Mouse (Mus musculus) heart, adult 2 months (tissue): ENCODE results near the gene Cd27. TPM values are rescaled to one million over a fixed set of nuclear protein-coding genes. Genes with fewer than 3 reads are reported as not detected.

Experiments
- DNase-seq, 2 experiments: peaks; one replicate each; pipeline ENCODE4 v3.0.0; 2021
- H3K27ac ChIP-seq: fragments of 200-600 bp; 2 replicates; pipeline ENCODE4 v1.8.1; 2022
- H3K27me3 ChIP-seq: fragments of 200-500 bp; 2 replicates; pipeline ENCODE4 v1.6.1; 2012; ENCODE audit warnings: mild to moderate bottlenecking, low read length, inconsistent platforms, mixed read lengths; ENCODE audit not compliant: control insufficient read depth, insufficient read depth
- H3K36me3 ChIP-seq: fragments of 200-500 bp; 2 replicates; pipeline ENCODE4 v1.6.1; 2012; ENCODE audit warnings: low read length, inconsistent platforms; ENCODE audit not compliant: control insufficient read depth, insufficient read depth
- H3K4me1 ChIP-seq: fragments of 200-500 bp; 2 replicates; pipeline ENCODE4 v1.6.1; 2011; ENCODE audit warnings: low read length; ENCODE audit not compliant: control insufficient read depth, insufficient read depth
- H3K4me3 ChIP-seq: fragments of 200-600 bp; 2 replicates; pipeline ENCODE4 v1.8.1; 2022
- H3K79me2 ChIP-seq: fragments of 200-500 bp; replicated peaks from 2 replicates; pipeline ENCODE4 v1.6.1; 2012; ENCODE audit warnings: mild to moderate bottlenecking, inconsistent platforms, low read length, moderate library complexity, mixed read lengths; ENCODE audit not compliant: control insufficient read depth, insufficient read depth
- H3K9ac ChIP-seq: fragments of 200-500 bp; 2 replicates; pipeline ENCODE4 v1.6.1; 2012; ENCODE audit warnings: low read depth, mild to moderate bottlenecking, control low read depth, inconsistent platforms, low read length, mixed read lengths
- CTCF ChIP-seq: fragments of 200-600 bp; IDR thresholded peaks from 2 replicates; pipeline ENCODE4 v1.8.1; 2022; ENCODE audit warnings: antibody characterized with exemption, mild to moderate bottlenecking, moderate library complexity
- EP300 ChIP-seq: fragments of 200-500 bp; IDR thresholded peaks from 2 replicates; pipeline ENCODE4 v1.6.1; 2011; ENCODE audit warnings: low read depth, low read length, control low read depth; ENCODE audit not compliant: insufficient read depth
- POLR2A ChIP-seq: fragments of 200-500 bp; IDR thresholded peaks from 2 replicates; pipeline ENCODE4 v1.6.1; 2011; ENCODE audit warnings: mild to moderate bottlenecking, low read depth, low read length, control low read depth; ENCODE audit not compliant: insufficient read depth
- WGBS: fragments of 180-500 bp; shearing (Covaris S2); methylation state at CpG from one replicate; pipeline ENCODE4 v1.1.7; 2018; 5-methylcytosine and 5-hydroxymethylcytosine counted together
- intact Hi-C: fragments of 180-260 bp; cut with DNase I; formaldehyde crosslinking; loops from one replicate; pipeline ENCODE4 v1.15.1; 2025
- polyA plus RNA-seq: library from polyadenylated mRNA; depleted of rRNA; stranded (reverse); fragments of >200 nt; gene quantifications from 2 replicates; pipeline ENCODE4 v1.2.3, GENCODE M21; 2012
- total RNA-seq, 2 experiments: library from RNA; stranded (reverse); gene quantifications; 2 replicates each; pipeline ENCODE4 v1.2.3; 2021

Gene Cd27
- total and polyA plus RNA-seq, 3 experiments, result 0.41 to 2.2 (median 0.42) TPM

DNA sequence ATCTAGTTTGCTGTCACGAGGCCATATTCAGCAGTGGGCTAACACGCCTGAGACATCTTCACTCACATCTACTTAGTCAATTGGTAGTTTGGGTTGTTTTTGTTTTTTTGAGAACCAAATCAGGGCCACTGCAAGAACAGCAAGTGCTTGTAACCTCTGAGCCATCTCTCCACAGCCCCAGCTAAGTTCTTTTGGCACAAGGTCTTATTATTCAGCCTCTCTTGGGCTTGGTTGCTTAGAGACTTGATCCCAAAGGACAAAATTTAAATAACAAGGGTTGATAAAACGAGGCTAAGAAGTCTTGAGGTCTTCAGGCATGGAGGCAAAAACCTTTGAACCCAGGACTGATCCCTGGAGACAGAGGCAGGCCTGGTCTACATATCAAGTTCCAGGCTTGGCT, 40.5 kb downstream of the Cd27 start:
- Histone ChIP-seq H3K27ac (no peak overlapping the region; the same call in 1 of the 2 replicates), H3K4me3 (no peak overlapping the region), H3K36me3 (peaks cover 9% of the 10 kb centered on the region), H3K27me3 (no peaks in the 10 kb centered on the region), H3K79me2 (no peaks in the 10 kb centered on the region), H3K4me1 (peaks cover 1% of the 10 kb centered on the region; the same call in 1 of the 2 replicates), H3K9ac (no peak overlapping the region)
- DNase-seq, result no peak
- intact Hi-C loops, result no loop called here
- 72% methylated on average over 3 of the region's 3 CpGs for WGBS
- TF ChIP-seq EP300 (no peak), POLR2A (0 out of 2 replicates have a peak, but pooled peaks have one; percentile 17)

DNA sequence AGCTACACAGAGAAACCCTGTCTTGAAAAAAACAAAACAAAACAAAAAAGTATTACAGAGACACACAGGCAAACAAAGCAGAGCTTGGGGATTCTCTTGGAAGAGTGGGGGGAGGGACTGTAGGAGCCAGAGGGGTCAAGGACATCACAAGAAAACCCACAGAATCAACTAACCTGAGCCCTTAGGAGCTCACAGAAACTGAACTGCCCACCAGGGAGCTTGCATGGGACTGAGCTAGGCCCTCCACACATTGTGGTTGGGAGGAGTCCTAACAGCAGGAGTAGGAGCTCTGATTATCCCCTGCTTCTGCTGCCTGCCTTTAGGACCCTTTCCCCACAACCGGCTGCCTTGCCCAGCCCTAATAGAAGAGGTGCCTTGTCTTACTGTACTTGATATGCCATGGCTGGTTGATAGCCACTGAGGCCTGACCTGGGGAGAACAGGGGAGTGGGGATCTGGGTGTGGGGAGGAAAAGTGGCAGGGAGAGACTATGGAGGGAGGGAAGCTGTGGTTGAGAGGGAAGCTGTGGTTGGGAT, 41.2 kb downstream of the Cd27 start:
- WGBS, result 41% methylated on average over 1 of the region's 1 CpGs
- TF ChIP-seq CTCF, result no peak
- Histone ChIP-seq H3K36me3 (peaks cover 9% of the 10 kb centered on the region), H3K9ac (no peak overlapping the region), H3K4me3 (no peak overlapping the region), H3K79me2 (no peaks in the 10 kb centered on the region), H3K4me1 (peaks cover 3% of the 10 kb centered on the region), H3K27ac (no peak overlapping the region; the same call in 1 of the 2 replicates), H3K27me3 (no peaks in the 10 kb centered on the region)
- no peak for DNase-seq
- intact Hi-C loops, result no loop called here

DNA sequence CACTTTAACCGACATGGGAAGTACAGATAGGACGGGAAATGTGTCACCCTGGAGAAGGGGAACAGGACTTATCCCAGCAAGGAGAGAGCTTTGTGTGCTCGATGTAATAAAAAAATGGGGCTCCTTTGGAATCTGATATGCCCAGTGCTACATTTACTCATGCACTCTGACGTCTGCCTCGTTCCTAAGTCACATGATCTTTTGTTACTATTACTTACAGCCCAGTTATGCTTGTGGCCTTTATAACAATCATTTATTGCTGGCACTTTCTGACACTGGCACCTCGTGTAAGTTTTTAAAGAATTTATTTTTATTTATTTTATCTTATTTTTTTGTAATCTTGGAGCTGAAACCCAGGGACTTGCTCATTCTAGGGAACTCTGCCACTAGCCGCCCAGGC, 43.4 kb downstream of the Cd27 start:
- Histone ChIP-seq H3K4me1 (peaks cover 3% of the 10 kb centered on the region), H3K36me3 (peaks cover 9% of the 10 kb centered on the region), H3K4me3 (no peak overlapping the region), H3K9ac (no peak overlapping the region), H3K27me3 (no peaks in the 10 kb centered on the region), H3K79me2 (no peaks in the 10 kb centered on the region), H3K27ac (no peak overlapping the region)
- no peak for DNase-seq
- WGBS, result 30% methylated on average over 7 of the region's 7 CpGs
- intact Hi-C loops, result loop anchor here (2.0 kb wide), 1 partner anchor 21 kb away; the partner anchor contains the start of gene Vamp1
- TF ChIP-seq EP300 (no peak), CTCF (no peak), POLR2A (no peak)

DNA sequence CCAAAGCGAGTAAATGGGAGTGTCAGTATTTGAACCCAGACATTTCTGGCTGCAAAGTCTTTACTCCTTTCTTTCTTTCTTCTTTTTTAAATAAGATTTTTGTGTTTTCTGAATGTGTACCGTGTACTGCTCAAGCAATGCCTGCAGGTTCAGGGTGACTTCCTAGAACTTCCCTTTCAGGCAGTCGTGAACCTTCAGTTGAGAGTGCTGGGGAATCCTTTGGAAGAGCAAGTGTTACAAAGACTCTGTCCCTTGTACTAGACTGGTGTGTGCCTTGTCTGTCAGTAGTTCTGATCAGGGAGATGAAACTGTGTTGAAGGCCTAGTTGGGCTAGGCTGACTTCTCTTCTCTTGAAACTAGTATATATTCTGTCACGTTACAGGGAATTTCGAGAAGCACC, 44.0 kb downstream of the Cd27 start:
- TF ChIP-seq POLR2A (no peak), CTCF (no peak), EP300 (no peak)
- H3K4me3 ChIP-seq, result peak overlapping the region; percentile 67
- peaks cover 9% of the 10 kb centered on the region for H3K36me3 ChIP-seq
- no peak for DNase-seq
- H3K9ac ChIP-seq, result peak overlapping the region; percentile 77
- WGBS, result 14% methylated on average over 5 of the region's 5 CpGs
- H3K4me1 ChIP-seq, result peaks cover 3% of the 10 kb centered on the region
- no peaks in the 10 kb centered on the region for H3K79me2 ChIP-seq
- intact Hi-C loops, result loop anchor here (2.0 kb wide), 1 partner anchor 22 kb away; the partner anchor contains the start of gene Vamp1
- H3K27me3 ChIP-seq, result no peaks in the 10 kb centered on the region
- peak overlapping the region; percentile 97 for H3K27ac ChIP-seq

DNA sequence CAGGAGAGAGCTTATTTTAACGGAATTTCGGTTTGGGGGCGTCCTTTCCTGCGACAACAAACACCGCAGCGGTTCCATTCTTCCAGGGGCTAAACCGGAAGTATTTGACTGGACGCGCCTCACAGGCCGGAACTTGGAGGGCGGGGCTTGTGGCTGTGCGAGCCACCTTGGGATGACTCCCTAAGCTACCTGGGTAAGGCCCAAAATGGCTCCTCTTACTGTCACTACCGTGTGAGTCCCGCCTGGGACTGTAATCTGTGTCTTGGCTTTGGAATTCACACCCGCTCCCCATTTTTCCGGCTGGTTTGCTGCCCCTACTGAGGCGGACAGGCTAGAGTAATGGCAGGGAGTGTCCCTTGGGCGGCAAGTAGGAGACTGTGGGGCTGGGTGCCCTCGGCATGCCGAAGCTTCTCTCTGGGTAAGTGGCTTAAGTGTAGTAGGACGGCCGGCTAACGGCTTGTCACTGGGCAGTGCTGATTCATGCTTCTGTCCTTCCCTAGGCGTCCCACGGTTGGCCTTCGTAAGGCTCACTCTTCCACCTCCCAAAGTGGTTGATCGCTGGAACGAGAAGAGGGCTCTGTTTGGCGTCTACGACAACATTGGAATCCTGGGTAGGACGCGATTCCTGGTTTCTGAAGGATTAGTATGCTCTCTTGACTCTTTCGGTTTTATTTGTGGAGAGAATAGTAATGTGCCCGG, 44.6 kb downstream of the Cd27 start:
- peak; percentile 90 to 92 for DNase-seq
- Histone ChIP-seq H3K27ac (peak overlapping the region; percentile 97), H3K4me3 (peak overlapping the region; percentile 67), H3K9ac (peak overlapping the region; percentile 77), H3K27me3 (no peaks in the 10 kb centered on the region), H3K79me2 (no peaks in the 10 kb centered on the region), H3K36me3 (peaks cover 9% of the 10 kb centered on the region), H3K4me1 (peaks cover 3% of the 10 kb centered on the region)
- WGBS, result under 1% methylated on average over 34 of the region's 34 CpGs
- intact Hi-C loops, result loop anchor here (2.0 kb wide), 1 partner anchor 23 kb away; the partner anchor contains the start of gene Vamp1
- TF ChIP-seq EP300 (no peak), CTCF (no peak), POLR2A (peak; percentile 60; the same call in 1 of the 2 replicates)

DNA sequence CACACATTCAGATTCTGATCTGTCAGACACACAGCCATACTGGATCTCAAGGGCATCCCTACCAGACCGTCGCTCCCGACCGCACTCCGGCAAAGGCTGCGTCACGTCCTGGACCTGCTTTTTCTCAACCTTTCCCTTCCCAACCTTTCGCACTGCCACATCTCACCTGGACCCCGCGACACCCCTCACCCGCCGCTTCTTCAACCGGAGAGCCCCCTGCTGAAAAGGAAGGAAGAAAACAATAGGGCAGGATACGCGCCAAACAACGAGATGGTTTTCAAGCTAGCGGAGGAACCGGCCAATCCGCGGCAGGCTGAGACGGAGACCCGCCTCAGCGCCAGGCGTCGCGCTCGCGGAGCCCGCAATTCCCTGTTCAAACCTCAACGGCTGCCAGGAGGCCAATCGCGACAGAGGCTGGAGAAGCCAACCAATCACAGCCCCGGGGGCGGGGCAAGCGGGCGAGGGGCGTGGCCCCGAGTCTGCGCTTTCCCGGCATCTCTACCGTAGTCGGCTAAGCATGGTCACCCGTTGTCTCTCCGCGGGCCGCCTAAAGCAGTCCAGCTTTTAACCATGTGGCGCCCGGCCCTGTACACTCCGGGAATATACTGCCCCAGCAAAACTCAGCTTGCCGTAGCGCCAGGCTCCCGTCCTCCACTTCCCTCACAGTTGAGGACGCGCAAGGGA, 45.3 kb downstream of the Cd27 start, which contains the start of the genes Ncapd2 and Mrpl51:
Gene Ncapd2 (minus strand): TSS at position 370 of the 684 bp plus-strand sequence.
Gene Mrpl51 (plus strand): TSS at position 470 of the 684 bp plus-strand sequence.
- WGBS, result under 1% methylated on average over 54 of the region's 54 CpGs
- H3K27ac ChIP-seq, result peak within 1 kb of the TSS; percentile 97
- peak within 1 kb of the TSS; percentile 77 for H3K9ac ChIP-seq
- peaks cover 9% of the 10 kb centered on the region for H3K36me3 ChIP-seq
- no peak for TF ChIP-seq EP300
- peak; percentile 49 for TF ChIP-seq CTCF
- peak; percentile 97 for DNase-seq
- H3K79me2 ChIP-seq, result no peaks in the 10 kb centered on the region
- H3K4me3 ChIP-seq, result peak within 1 kb of the TSS; percentile 67
- intact Hi-C loops, result loop anchor here (2.0 kb wide), 2 partner anchors 21 to 23 kb away; partner anchors contain the start of gene Vamp1
- H3K4me1 ChIP-seq, result peaks cover 3% of the 10 kb centered on the region
- H3K27me3 ChIP-seq, result no peaks in the 10 kb centered on the region
